Mouse (Mus musculus): ENCODE data around the gene Lef1.

The Lef1 gene

DNA sequence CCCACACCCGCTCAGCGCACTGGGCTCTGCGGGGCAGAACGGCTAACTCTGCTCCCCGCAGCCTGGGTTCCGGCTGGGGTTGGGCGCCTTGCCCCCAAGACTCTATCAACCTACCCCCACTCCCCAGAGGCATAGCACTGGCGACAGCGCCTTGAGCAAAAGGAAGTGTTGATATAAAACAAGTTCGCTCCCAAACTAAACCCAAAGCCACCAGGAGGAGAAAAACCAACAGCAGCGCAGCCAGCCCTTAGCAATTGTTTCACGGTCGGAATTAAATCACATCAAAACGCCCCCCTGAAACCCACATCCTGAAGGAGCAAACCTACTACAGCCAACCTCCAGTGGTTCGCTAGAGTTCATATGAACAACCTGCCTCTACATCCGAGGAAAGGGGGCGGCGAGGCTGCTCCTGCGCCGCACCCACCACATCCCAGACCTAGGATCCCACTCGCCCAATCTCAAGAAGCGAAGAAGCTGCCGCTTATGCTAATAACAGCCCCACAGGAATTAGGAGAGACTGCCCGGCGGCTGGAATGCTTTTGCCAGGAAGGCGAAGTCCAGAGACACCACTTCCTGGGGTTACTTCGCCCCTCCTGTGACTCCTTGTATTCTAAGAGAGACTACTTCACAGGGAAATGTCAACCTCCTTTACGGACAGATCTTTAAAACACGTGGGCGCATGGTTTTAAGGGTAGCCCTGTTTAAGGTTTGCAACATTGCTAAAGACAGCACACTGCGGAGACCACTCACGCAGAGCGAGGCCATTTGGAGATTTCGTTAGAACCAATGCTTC lies 2.8 kb upstream of the Lef1 start:
- DNase-seq (ENCODE audit: low read depth, low spot score): no peak

DNA sequence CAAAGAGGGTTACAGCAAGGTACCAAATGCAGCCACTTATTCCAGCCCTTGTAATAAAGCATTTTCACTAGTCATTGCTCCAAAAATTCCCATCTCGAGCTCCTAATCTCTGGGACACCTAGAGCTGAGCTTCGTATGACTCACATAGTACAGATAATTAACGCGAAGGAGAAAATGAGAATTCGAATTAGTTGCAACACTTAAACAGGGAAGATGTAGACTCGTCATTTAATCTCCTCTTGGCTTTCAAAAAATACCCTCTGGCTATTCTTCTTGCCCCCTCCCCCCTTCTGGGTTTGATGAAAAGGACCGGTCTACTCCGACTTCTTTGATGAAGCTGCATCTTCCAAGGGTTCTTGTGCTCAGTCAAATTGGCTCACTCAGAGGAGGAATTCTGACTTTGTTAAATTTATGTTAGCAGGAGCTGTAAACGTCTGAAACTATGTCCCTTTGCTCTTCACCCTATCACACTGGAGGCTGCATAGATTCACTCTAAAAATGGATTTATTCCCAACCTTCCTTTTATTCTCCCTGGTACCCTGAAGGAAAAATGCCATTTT lies 2.1 kb upstream of the Lef1 start:
- DNase-seq (ENCODE audit: low read depth, low spot score): no peak

DNA sequence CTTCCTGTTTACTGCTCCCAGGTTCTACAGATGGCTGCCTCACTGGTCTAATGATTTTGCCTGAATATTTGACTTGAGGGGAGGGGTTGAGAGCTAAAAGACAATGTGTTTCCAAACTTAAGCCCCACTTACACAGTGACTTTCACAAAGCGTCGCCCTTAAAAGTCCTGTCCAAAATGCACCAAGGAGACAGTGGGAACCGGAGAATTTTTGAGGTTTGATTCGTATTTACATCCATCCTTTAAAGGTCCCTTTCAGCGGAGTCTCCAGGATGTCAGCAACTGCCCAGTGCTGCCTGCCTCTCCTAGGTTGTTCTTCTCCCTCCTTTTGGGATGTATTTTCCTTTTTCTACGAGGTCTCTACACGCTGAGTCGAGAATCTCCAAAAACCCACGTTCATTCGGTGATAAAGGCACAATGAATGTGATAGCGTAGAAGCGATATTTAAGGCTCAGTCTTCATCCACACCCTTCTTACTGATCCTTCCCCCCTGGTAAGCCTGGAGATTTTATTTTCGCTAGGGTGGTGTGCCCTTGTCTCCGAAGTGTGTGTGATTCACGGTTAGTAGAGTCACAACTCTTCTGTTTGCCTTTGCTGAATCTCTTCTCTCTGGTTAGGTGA lies 1.1 kb upstream of the Lef1 start:
- no peak for DNase-seq (ENCODE audit: low read depth, low spot score)

DNA sequence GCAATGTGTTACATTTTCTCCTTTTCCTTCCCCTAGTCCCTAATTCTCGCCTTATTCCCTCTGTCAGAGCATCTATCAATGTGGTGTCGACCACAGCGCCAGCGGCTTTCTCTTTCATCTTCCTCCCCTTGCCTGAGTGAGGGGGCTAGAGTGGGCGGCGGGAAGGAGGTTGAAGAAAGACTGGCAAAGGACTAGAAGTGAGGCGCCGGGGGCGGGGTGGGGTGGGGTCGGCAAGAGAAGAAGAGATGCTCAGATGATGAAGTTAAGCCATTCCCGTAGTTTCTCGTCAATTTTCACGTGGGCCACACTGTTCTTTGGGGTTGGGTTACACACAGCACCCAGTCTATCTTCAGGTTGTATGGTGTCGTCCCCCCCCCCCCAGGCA lies 593 bp upstream of the Lef1 start:
- DNase-seq (ENCODE audit: low read depth, low spot score): no peak

DNA sequence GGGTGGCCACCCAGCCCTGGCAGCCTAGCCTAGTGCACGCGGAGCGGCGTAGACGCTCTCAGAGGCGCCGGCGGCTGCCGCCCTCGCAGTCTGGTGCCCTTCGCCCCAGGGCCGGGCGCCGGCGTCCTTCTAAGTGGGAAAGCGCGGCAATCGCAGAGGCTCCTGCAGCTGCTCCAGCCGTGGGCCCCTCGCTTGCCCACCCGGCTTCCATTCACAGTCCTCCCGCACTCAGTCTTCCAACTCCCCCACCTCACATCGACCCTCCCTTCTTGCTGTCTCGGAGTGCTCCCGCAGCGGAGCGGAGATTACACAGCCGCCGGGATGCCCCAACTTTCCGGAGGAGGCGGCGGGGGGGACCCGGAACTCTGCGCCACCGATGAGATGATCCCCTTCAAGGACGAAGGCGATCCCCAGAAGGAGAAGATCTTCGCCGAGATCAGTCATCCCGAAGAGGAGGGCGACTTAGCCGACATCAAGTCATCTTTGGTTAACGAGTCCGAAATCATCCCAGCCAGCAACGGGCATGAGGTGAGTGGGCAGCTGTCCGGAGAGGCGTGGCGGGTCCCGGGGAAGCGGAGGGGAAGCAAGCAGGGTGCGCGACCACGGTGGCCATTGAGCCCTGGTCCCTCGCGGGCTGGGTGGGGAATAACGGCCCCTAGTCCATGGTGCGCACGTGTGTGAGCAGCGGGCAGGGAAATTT lies 1.0 kb downstream of the Lef1 start:
- DNase-seq (ENCODE audit: low read depth, low spot score): no peak

DNA sequence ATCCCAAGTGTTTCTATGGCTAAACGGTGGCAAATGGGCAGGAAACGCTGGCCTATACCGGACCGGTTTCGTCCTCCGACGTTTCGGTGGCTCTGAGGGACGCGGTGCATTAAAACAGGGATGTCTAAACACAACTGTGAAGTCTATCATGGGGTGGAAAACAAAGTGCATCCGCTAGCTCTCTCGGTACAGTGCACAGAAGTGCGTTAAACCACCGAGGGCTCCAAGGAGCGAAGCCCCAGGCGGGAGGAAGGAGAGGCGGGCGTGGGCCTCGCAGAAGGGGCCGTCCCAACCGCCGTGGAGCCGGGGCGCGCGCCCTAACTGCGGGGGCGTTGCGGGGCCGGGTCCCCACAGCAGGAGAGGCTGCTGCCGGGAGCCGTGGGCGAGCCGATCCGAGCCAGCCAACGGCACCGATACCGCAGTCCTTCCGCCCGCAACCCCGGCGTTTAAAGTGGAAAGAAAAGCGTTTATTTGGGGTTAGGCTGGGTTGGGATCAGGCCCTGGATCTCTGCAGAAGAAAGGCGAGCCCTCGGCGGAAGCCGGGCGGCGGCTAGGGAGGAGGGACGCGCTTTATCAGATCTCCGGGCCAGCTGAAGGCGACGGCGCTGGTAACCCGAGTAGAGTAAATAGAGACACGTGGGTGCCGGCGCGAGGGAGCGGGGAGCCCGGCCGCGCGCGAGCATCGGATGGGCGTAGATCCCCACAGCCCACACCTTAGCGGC lies 1.7 kb downstream of the Lef1 start:
- no peak for DNase-seq (ENCODE audit: low read depth, low spot score)

DNA sequence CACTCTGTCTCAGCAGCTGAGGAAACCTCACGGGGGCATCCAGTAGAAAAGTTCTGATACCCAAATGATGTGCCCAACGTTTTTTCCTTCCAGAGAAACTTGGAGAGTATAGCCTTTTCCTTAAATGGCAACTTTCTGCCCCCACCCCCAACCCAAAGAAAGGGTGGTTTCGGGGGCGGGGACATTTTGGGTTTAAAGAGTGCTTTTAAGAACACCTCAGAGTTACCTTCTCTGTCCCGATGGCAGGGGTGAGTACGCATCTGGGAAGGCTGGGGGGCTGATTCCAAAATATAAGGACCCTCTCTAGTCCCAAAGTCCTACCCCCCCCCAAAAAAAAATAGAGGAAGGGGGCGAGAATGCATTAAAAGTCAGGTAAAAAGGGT lies 2.3 kb downstream of the Lef1 start:
- no peak for DNase-seq (ENCODE audit: low read depth, low spot score)

DNA sequence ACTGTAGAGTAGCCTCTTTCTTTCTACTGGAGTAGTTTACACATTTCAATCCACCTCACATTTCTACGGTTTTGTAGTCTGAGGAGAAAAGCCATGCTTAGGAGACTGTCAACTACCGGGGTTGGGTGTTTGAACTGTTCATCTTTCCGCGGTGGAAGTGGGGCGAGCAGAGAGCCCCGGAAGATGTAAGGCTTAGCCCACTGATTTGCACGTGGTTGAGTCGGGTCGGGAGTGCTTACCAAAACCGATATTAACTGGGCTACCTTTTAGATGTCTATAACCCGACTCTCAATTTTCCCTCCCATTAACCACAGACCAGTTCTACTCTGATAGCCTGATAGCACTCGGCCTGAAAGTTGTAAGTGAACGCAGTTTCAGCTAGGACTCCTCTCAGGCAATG lies 2.8 kb downstream of the Lef1 start:
- no peak for DNase-seq (ENCODE audit: low read depth, low spot score)

DNA sequence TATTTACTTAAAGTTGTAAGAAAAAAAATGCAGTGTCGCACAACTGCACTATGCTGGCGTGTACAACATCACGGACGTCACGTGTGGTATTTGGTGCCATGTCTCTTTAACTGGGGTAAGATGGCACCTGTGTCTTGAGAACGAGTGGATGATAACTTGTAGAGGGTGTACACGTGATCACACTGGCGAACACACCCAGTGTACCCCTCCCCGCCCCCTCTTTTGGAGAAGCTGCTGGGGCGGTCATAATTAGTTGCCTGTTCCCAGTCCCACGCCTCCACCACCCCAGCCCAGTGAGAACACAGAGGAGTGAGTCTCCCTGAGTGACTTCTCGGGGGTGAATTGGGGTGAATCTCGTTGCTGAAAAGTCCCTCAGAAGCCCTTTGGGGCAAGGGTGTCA lies 5.8 kb downstream of the Lef1 start:
- no peak for DNase-seq (ENCODE audit: low read depth, low spot score)

DNA sequence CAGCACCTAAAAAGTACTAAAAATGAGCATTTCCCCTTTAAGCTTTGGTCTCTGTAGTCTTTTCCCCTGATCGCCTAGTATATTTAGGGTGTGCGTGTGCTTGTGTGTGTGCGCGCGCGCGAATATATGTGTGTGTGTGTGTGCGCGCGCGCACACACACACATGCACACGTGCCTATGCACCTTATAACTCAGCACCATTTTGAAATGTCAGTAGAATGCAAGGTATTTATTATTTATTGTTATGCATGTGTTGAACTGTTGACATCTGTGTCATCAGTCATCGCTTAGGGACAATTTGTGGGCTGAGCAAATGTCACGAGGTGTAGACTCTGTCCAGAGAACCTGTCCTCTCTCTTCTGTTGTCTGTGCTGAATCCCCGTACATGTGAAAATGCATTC lies 7.1 kb downstream of the Lef1 start:
- DNase-seq (ENCODE audit: low read depth, low spot score): no peak

DNA sequence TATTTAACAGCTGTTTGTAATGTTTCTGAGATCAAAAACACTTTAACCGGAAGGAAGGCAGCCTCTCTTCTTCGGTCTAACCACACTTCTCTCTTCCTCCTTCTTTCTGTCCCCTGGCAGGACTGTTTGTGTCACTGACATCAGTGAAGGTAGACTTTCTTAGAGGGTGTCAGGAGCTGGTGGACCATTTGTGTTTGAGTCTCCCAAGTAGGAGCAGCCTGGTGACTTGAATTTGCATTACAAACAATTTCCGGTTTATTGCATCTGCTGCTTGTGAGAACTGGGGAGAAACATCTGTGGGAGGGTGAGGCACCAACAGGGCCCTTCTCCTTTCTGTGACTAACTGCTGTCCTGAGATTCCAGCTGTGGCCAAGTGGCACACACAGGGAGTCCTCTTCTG lies 7.6 kb downstream of the Lef1 start:
- no peak for DNase-seq (ENCODE audit: low read depth, low spot score)

DNA sequence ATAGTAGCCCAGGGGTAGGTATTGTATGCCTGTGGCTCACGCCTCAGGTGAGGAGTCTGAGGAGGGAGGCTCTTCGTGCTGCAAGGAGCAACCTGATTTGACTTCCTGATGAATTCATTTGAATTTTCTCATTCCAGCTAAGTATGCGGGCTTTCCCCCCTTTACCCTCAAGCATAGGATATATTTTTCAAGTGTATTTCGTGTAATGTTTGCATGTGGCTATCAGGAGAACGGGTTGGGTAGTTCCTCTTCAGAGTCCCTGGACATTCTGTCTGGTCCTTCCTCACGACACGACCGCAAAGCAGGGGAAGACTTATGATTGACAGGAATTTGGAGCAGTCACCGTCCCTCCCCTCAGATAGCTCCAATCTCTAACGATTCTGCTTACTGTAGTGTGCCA lies 9.2 kb downstream of the Lef1 start:
- DNase-seq (ENCODE audit: low read depth, low spot score): no peak

DNA sequence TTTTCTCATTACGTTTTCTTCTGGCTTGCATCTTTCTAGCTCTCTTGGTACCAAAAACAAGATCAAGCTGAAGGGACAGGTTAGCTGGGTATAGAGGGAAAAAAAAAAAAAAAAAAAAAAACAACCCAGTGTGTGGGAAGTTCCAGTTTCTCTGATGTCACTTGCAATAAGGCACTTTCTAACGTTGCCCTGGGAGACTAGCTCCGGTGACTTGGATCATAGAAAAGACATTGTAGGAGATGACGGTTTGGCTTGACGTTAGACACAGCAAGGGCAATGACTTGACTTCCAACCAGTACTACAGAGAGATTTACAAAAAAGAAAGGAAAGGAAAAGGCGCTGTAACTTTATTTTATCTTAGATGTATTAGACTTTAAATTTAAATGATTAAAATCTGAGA lies 13.2 kb downstream of the Lef1 start:
- no peak for DNase-seq (ENCODE audit: low read depth, low spot score)

DNA sequence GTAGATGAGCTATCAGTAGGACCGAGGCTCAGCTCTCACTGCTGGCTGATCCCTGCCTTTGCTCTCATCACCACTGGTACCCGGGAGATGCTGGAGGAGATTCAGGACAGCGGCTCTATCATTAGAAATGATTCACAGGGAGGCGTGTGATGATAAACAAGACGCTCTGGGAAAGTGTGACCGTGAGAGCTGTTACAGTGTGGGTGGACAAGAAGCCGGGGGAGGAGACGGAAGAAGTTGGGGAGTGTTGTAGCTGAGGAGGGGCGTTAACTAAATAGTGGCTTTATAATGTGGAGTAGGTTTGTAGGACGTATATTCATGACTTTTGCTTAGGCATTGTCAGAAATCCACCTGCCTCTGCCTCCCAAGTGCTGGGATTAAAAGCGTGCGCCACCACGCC lies 15.6 kb downstream of the Lef1 start:
- DNase-seq (ENCODE audit: low read depth, low spot score): no peak

DNA sequence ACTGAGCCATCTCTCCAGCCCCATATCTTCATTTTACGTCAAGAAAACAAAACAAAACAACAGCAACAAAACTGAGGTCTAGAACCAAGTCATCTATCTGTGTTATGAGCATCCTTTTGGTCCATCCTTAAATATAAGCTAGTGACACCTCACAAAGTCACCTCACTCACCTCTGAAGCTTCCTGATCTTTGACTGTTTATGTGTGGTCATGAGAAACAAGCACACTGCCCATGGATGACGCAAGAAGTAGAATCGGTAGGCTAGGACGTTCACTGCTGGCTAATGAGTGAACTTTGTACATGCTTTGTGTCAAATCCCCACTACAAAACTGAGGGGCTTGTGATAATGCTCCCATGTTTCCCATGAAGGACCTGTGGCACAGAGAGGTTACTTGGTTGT lies 16.2 kb downstream of the Lef1 start:
- no peak for DNase-seq (ENCODE audit: low read depth, low spot score)

DNA sequence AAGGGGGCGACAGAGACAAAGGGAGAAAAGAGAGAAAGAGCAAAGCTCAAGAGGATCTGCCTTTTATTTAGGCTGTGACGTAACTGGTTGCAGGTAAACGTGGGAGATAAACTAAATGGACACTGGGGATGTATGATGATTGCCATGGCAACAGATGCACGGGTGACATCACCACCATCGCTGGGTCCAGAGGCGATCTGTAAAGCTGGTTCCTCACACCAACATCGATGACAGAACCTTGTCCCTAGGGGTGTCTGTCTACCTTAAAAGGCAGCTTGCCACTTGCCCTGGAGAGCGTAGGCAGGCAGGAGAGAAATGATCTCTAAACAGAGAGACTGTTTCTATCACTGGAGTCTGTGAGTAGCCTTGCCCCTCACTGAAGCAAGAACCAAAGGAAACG lies 23.7 kb downstream of the Lef1 start:
- DNase-seq (ENCODE audit: low read depth, low spot score): no peak

DNA sequence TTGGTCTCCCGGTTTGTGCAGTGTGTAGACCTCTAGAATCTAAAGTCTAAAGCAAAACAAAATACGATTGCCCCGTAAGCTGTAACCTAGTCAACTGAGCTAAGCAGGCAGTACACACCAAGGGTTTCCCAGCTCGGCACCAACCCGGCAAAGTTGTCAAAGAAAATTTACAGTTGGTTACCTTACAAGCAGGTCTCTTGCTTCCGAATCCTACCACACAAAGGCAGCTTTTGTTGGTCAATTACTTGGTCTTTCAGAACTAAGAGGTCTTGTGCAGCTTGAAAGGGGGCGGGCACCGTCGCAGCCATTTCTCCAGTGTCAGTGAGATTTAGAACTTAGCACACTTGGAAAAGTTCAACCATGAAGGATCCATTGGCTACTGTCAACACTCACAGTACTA lies 25.2 kb downstream of the Lef1 start:
- no peak for DNase-seq (ENCODE audit: low read depth, low spot score)

DNA sequence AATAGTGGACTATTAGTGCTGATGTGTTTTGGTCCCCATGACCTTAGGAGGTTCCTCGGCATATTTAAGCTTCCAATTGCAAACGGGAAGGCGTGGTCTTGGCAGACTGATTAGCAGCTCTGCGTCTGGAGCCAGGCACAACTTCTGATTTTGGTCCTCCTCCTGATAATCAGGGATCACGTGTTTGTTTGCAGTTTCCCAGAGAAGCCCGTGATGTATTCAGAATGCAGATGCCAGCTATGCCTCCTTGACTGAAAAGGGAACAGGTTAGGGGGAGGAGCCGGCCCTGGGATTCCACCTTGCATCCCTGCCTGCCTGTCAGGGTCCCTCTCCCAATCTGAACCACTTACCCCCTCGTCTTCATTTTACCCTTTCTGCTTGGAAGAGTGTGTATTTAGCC lies 26.2 kb downstream of the Lef1 start:
- no peak for DNase-seq (ENCODE audit: low read depth, low spot score)

DNA sequence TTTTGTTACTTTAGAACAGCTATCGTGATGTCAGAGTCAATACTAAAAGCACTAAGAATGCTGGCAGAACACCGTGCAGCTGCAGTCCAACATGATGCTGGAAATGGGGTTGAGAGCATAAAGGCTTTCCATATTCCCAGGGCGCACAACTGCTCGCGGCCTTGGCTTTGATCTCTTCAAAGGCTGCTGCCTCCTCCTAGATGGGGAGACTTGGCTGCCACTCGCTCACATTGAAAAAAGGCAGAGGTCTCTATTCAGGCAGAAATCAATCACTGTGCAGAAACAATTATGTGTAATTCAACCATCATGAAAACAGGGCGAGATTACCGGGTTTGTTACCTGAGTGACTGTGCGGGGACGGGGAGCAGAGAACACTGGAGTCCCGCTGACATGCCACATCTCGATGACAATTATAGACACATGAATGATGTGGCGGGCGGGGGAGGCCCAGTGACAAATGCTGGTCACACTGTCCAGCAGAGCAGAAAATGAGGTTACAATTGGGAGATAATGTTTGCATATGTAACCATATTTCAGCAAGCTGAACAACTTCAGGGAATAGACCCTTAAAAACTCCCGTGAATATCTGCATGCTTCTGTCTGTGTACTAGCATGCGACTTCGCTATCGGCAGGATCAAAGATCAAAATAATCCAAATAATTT lies 27.0 kb downstream of the Lef1 start:
- DNase-seq (ENCODE audit: low read depth, low spot score): peak; percentile 47

DNA sequence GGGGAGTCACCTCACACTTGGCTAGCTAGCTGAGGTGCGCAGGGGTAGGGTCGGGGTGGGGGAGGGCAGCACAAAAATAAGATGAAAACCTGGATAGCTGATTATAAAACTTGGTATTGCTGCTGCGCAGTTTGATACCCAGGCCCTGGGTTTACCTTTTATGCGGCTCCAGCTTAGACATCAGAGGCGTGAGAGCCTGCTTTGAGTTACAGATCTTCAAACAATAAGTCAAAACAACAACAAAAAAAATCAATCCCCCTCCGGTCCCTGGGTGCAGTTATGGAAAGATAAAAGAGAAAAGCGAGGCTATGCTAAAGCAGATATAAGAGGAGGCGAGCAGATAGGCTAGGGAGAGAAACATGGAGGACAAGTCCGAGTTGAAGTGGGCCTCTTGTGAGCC lies 28.0 kb downstream of the Lef1 start:
- no peak for DNase-seq (ENCODE audit: low read depth, low spot score)

DNA sequence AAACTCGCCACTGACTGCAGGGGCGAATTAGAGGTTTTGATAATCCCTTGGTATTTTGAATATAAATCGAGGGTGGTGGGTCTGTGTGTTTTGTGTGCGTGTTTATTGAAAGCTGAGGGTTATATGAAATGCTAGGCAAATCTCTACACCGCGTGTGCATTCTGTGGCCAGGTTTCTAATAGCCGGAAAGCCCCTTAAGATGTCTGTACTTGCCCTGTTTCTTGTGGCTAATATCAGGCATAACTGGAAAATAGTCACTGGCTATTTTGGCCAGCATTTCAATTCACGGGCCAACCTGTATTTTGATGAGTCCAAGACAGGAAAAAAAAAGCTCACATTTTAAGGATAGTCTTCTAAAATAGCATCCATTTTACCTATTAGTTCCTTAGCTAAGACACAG lies 28.5 kb downstream of the Lef1 start:
- no peak for DNase-seq (ENCODE audit: low read depth, low spot score)

Data from embryo, embryonic 11.5 days (tissue).